Mouse (Mus musculus) layer of hippocampus, adult 18-20 months (tissue): ENCODE measurements around the gene Phb. TPM values are rescaled to one million over a fixed set of nuclear protein-coding genes. Genes with fewer than 3 reads are reported as not detected.

Experiments
- DNase-seq, 2 experiments: peaks; one replicate each; pipeline ENCODE4 v3.0.0; 2022; ENCODE audit warnings: low spot score in 2 of 2
- total RNA-seq, 2 experiments: library from RNA; stranded (reverse); gene quantifications; 2 replicates each; pipeline ENCODE4 v1.2.3; 2021

Gene Phb
- total RNA-seq, 2 experiments from 2014 or later = 99.0 to 102 TPM

DNA sequence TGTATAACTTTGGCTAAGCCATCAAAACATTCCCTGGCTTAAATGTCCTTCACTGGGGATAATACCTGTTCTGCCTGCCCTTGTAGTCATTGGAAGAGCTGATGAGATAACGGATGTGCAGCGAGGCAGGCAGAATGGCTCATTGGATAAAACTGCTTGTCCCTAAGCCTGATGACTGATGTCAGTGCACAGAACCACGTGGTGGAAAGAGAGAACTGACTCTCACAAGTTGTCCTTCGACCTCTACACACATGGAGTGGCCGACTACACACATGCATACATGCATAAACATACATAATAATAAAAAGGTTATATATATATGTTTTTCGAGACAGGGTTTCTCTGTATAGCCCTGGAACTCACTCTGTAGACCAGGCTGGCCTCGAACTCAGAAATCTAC is 43.7 kb downstream of the Phb start:
- DNase-seq = no peak

DNA sequence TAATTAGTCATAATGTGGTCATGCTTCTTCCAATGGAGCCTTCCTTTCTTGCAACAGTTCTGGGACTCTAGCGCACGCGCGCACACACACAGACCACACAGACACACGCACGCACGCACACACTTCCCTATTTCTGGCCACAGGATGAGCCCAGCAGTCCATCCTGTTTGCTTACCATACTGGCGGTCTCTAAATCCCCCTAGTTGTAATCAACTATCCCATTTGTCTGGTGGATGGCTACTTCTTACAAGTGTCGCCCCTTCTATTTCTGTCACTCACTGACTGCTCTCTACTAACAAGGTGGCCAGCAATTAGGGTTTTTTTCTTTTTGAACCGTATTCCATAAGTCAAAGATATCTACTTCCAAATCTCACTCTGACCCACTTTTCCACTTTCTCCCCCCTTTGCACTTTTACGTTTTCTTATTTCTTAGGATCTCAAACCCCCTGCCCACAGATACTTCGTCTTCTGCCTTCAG is 45.4 kb downstream of the Phb start:
- peak in 1 of 2 experiments; percentile 27 for DNase-seq

DNA sequence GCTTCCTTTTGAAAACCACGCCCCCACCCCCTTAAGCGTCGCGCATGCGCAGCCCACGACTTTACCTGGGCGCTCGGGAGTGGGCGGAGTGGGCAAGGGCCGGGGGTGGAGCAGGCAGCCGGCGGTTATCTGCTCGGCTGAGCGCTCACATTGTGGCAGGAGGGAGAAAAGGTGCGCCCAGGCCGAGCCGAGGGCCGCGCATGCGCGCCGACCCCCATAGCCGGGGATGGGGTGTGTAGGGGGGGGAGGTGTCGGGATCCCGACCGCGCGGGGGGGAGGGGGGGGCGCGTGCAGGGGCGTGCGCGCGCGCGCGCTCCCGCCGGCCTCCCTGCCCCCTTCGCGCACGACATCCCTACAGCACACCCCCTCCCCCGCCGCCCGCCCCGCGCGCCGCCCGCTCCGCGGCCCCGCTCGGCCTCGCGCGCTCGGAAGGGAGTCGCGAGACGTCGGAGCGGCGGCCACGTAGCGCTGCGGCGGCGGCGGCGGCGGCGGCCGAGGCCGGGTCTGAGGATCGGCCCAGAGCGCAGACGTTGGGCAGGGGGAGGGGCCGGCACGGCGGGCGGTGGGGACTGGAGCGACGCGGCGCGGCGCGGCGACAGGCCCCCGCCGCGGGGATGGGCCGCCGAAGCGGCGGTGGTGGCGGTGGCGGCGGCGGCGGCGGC is 45.9 kb downstream of the Phb start, which contains the start of gene Zfp652:
Gene Zfp652 (plus strand): TSS at position 111 of the 662 bp plus-strand sequence.
- peak; percentile 54 to 75 for DNase-seq

DNA sequence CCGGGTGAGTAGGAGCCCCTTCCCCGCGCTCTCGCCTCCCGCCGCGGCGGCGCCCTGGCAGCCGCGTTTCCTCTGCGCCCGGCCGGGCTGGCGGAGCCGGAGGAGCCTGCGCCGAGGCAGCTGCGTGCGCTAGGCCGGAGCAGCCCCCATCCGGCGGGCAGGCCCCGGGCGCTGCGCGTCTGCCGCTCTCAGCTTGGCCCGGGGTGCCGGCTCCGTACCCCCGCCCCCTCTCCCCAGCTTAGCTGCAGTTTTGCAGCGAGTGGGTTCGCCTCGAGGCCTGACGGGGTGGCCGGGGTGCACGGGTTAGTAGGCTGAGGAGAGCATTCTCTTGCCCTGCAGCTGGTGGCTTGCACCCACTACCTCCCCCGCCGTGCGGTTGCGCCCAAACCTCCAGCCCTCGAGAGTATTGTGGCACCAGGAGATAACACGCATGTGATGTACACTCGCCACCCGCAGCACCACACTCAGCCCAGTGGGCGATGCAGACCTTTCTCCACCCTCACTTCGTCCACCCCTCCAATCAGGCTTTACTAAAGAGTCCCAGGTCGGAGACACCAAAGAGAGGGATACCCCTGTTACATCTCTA is 46.6 kb downstream of the Phb start:
- peak; percentile 44 to 59 for DNase-seq

DNA sequence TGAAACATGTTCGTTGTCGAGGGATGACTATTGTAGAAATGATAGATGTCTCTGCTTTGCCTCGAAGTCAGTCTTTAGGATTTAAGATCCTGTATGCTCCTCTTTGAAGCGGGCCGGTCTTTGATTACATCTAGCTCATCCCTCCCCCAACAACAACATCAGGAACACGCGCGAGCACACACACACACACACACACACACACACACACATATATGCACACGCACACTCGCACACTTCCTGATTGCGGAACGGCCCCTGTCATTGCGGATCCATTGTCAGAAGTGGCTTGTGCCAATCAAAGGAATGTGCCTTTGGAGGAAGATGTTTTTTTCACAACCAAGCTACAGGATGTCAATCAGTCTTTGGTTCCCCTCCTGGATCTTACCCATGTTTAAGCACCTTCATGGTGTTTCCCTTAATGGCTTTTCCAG is 47.1 kb downstream of the Phb start:
- DNase-seq = no peak

DNA sequence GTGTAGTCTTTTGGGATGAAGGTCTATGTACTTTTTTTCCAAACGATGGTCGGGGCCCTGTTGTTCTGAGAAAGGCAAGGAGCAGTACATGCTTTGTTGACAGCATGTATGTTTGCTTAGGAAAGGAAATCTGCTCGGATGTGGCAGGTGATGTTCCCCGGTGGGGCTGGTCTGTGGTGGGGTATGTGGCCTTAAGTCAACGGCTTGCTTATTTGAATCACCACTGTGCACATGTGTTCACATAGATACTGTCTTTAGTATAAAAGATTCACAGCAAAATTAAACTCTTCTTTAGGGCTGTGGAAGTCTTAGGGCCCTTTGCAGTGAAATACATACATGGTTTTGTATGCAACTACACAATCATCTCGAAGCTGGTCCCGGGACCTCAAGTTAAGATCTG is 47.7 kb downstream of the Phb start:
- DNase-seq = no peak

DNA sequence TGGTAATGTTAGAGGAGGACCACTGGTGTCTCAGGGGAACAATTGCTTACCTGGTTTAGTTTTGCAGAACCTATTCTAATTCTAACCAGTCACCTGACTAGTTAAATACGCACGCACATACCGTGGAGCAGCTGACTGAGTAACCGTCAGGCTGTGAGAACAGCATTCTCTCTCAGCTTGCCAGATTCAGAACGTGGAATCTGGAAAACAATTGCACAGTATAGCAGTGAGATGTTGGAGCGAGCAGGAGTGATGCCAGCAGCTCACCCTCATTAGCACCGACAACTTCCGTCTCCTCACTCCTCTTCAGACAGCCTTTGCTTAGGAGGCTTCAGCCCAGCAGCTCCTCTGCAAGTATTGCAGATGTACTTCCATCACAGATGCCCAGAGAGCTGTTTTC is 49.4 kb downstream of the Phb start:
- peak in 1 of 2 experiments; percentile 34 for DNase-seq

DNA sequence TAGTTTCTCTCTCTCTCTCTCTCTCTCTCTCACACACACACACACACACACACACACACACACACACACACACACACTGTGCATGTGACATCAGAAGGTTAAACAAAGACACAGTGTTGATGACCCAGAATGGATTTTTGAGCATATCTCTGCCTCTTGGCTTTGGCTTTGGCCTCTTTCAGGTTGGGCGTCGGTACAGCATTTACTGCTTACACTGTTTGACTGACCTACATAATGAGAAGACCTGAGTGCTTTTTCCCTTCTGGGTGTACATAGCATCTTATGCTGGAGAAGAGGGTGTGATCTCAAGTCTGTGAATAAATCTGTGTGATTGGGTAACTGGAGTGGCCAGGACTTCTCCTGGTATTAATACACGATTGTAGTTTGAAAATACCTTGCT is 52.6 kb downstream of the Phb start:
- DNase-seq = no peak

DNA sequence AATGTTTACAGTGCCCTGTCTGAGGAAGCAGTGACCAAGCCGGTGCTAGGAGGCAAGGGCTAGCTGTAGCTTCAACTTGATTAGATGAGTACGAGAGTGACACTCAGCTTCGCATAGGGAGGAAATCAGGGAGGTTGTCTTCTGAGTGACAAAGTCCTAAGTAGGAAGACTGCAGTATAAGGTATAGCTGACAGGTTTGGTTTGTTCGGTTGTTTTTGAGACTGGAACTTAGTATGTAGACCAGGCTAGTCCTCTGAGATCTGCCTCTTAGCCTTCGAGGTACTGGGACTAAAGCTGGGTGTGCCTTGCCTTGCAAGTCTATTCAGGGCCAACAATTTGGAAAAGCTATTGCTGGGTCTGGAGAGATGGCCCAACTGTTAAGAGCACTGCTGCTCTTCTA is 56.5 kb downstream of the Phb start, which contains the start of gene B130006D01Rik:
Gene B130006D01Rik (plus strand): TSS at position 301 of the 400 bp plus-strand sequence.
- no peak for DNase-seq

DNA sequence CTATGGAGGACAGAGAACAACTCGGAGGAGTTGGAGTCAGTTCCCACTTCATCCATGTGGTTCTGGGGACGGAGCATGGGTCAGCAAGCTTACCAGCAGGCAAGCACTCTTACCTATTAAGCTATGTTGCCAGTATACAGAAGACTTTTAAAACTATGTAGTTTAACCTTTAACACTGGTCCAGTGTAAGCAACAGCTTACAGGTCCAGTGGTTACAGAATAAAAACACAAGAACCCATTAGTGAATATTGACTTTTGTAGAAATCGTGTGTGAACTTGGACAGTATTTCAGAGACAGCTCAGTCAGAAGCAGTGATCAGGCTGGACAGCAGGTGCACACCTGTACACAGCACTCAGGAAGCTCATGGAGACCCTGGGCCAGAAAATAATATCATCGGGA is 57.7 kb downstream of the Phb start:
- DNase-seq = no peak

DNA sequence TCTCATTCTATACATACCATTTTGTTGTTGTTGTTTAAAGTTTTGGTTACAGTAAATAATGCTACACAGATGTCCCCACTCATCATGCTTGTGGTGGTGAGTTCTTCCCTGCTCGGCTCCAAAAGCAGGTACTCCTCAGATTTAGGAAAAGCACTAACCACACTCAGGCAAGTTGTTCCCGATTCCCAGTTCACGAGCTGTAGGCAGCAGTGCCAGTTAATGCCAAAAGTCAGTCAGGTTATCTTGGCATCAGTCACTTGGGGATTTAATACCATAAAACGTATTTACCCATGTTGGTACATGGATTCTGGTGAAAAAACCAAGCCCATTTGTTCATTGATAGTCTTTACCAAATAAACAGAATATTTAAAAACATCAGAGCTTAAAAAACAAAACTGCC is 59.4 kb downstream of the Phb start:
- DNase-seq = no peak

DNA sequence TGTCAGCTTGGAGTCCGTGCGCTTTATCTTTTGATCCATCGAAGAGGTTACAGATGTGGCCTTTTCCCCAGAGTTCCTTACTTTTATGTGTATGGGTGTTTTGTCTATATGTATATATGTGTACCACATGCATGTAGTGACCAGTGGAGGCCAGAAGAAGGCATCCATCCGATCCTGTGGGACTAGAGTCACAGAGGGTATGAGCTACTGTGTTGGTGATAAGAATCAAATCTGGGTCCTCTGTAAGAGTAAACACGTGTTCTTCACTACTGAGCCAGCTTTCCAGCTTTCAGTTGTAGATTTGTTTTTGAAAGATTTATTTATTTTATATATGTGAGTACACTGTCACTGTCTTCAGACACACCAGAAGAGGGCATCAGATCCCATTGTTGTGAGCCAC is 61.2 kb downstream of the Phb start:
- no peak for DNase-seq

DNA sequence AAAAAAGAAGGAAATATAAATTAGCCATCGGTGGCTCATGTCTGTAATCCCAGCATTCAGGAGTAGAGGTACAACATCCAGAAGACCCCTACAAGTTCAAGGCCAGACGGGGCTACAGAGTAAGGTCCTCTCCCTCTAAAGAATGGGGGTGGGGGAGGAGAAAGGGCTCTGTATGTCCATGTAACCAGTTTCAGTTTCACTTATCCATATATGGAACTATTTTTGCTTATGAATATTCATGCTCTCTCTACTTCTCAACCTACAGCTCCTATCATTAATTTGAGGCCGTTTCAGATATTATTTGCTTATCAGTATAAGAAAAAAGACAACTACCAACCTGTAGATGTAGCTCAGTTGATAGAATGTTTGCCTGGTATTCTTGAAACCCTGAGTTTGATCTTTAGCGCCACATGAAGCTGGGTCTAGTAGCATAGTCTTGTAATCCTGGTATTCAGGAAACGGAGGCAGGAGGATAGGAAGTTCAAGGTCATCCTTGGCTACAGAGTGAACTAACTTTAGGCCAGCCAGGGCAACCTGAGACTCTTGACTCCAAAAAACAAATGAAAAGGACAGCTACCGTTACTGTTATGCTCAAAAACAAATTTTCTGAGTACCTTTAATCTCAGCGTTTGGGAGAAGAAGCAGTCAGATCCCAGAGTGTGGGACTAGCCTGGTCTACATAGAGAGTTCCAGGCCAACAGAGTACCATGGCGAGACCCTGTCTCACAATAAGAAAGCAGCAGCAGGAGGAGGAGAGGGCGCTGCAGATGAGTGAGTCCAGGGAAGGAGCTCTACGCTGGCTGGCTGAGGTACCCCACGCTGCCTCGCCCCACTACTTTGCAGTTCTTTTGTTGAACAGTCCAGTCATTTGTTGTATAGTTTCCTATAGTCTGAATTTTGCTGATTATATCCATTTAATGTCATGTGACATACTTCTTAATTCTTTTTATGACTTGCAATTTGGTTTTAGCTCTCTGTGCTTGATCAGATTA is 62.5 kb downstream of the Phb start:
- DNase-seq = no peak

Other genes starting within 250 kb of the Phb start
- gene Nxph3, start 152.4 kb upstream of the Phb start, total RNA-seq = 10 to 100 TPM; 16.5 to 26.3 TPM
- gene Ngfr, start 79.2 kb upstream of the Phb start, total RNA-seq = 1 to 10 TPM; 1.8 to 1.9 TPM
- 10 to 100 TPM; 45.1 to 50.3 TPM for gene Zfp652, start 45.7 kb downstream of the Phb start, total RNA-seq
- 1 to 10 TPM; 1.4 to 1.5 TPM for gene B130006D01Rik, start 56.6 kb downstream of the Phb start, total RNA-seq
- gene Phospho1, start 157.5 kb downstream of the Phb start, total RNA-seq = 10 to 100 TPM; 48.7 to 52.6 TPM
- 1 to 10 TPM; 2.0 to 5.1 TPM for gene Gngt2, start 170.3 kb downstream of the Phb start, total RNA-seq
- 1 to 10 TPM; 6.1 to 6.6 TPM for gene Abi3, start 175.5 kb downstream of the Phb start, total RNA-seq
- not detected for gene B4galnt2, start 247.9 kb downstream of the Phb start, total RNA-seq